Mouse (Mus musculus) layer of hippocampus, adult 11-12 months (tissue): ENCODE results near the gene Hrh2.
A peak's percentile ranks its signal among the peaks of the same experiment; 100 is the strongest.

Experiments used
- DNase-seq: peaks from one replicate; pipeline ENCODE4 v3.0.0; 2022; ENCODE audit warnings: low spot score

The Hrh2 gene

GRCm38 (mm10) chr13:54192021-54192481, at the start of gene Hrh2:
TSS of gene Hrh2 (plus strand) at chr13:54192129.
- DNase-seq = peak; percentile 44

- DNase-seq = no peak
These were observed 48.1 kb upstream of the Hrh2 start for GRCm38 (mm10) chr13:54143788-54144187.

GRCm38 (mm10) chr13:54144624-54145023, 47.3 kb upstream of the Hrh2 start:
- no peak for DNase-seq

- DNase-seq = no peak
These were observed 44.6 kb upstream of the Hrh2 start for GRCm38 (mm10) chr13:54147328-54147727.

GRCm38 (mm10) chr13:54152421-54152820, 39.5 kb upstream of the Hrh2 start:
- no peak for DNase-seq

- no peak for DNase-seq
These were observed 39.0 kb upstream of the Hrh2 start for GRCm38 (mm10) chr13:54152911-54153310.

- no peak for DNase-seq
These were observed 38.2 kb upstream of the Hrh2 start for GRCm38 (mm10) chr13:54153672-54154218.

- no peak for DNase-seq
These were observed 36.1 kb upstream of the Hrh2 start for GRCm38 (mm10) chr13:54155822-54156221.

- DNase-seq = no peak
These were observed 32.7 kb upstream of the Hrh2 start for GRCm38 (mm10) chr13:54159256-54159655.

- no peak for DNase-seq
These were observed 32.2 kb upstream of the Hrh2 start for GRCm38 (mm10) chr13:54159756-54160155.

GRCm38 (mm10) chr13:54160546-54160945, 31.4 kb upstream of the Hrh2 start:
- no peak for DNase-seq

GRCm38 (mm10) chr13:54161514-54161913, 30.4 kb upstream of the Hrh2 start:
- no peak for DNase-seq

- DNase-seq = no peak
These were observed 28.6 kb upstream of the Hrh2 start for GRCm38 (mm10) chr13:54163363-54163762.

- no peak for DNase-seq
These were observed 27.5 kb upstream of the Hrh2 start for GRCm38 (mm10) chr13:54164462-54164861.

GRCm38 (mm10) chr13:54165066-54165465, 26.9 kb upstream of the Hrh2 start:
- no peak for DNase-seq

- no peak for DNase-seq
These were observed 26.2 kb upstream of the Hrh2 start for GRCm38 (mm10) chr13:54165765-54166164.

GRCm38 (mm10) chr13:54167036-54167435, 24.9 kb upstream of the Hrh2 start:
- DNase-seq = no peak

GRCm38 (mm10) chr13:54168675-54169074, 23.3 kb upstream of the Hrh2 start:
- DNase-seq = no peak

GRCm38 (mm10) chr13:54170288-54170687, 21.6 kb upstream of the Hrh2 start:
- DNase-seq = no peak

GRCm38 (mm10) chr13:54171346-54171745, 20.6 kb upstream of the Hrh2 start:
- no peak for DNase-seq

GRCm38 (mm10) chr13:54171761-54172160, 20.2 kb upstream of the Hrh2 start:
- DNase-seq = no peak

- no peak for DNase-seq
These were observed 18.0 kb upstream of the Hrh2 start for GRCm38 (mm10) chr13:54173941-54174340.

GRCm38 (mm10) chr13:54174703-54175102, 17.2 kb upstream of the Hrh2 start:
- DNase-seq = no peak

GRCm38 (mm10) chr13:54175426-54175825, 16.5 kb upstream of the Hrh2 start:
- DNase-seq = no peak
